Mouse (Mus musculus) CH12.LX (cell line): ENCODE data around the gene Lin9. TPM values are rescaled to one million over a fixed set of nuclear protein-coding genes. Genes with fewer than 3 reads are reported as not detected.
"Not testable (repeated sequence)": the region's sequence is repeated elsewhere in the genome, so short reads cannot be mapped to it uniquely, and the experiment has no call there.

Experiments used
- DNase-seq: peaks from one replicate; pipeline ENCODE4 v3.0.0-alpha.2; 2013; ENCODE audit errors: extremely low read depth
- H3K27ac ChIP-seq: 2 replicates; pipeline ENCODE4 v1.5.1; 2012; ENCODE audit warnings: low read depth, mild to moderate bottlenecking, control low read depth, moderate library complexity; ENCODE audit not compliant: insufficient read depth
- H3K27me3 ChIP-seq: replicated peaks from 2 replicates; pipeline ENCODE3; 2012; ENCODE audit warnings: inconsistent platforms
- H3K36me3 ChIP-seq, 2 experiments: replicated peaks in 1 of 2; 2 replicates each; pipeline versions ENCODE3 to v1.6.1; 2012; ENCODE audit warnings: inconsistent platforms in 1 of 2, low read length in 1 of 2, mild to moderate bottlenecking in 1 of 2, mixed read lengths in 1 of 2, moderate library complexity in 1 of 2; ENCODE audit not compliant: control insufficient read depth in 1 of 2, insufficient read depth in 1 of 2
- H3K4me1 ChIP-seq, 2 experiments: 2 replicates each; pipeline ENCODE4 v1.6.1; 2012; ENCODE audit warnings: inconsistent platforms in 1 of 2, moderate library complexity in 1 of 2; ENCODE audit not compliant: insufficient read depth in 2 of 2, control insufficient read depth in 1 of 2
- H3K4me2 ChIP-seq: 2 replicates; pipeline ENCODE4 v1.6.1; 2012; ENCODE audit warnings: low read depth, mild to moderate bottlenecking, control low read depth; ENCODE audit not compliant: poor library complexity, insufficient read depth, severe bottlenecking
- H3K4me3 ChIP-seq, 3 experiments: fragments of 150-350 bp in 1 of 3; sonication (generic) in 1 of 3; replicated peaks in 1 of 3; 2 replicates each; pipeline versions ENCODE3 to v1.5.1; 2011 to 2012; ENCODE audit warnings: low read depth in 2 of 3, low read length in 2 of 3, mild to moderate bottlenecking in 2 of 3, moderate library complexity in 2 of 3, control low read depth in 1 of 3, improper control_type of control experiment in 1 of 3, inconsistent platforms in 1 of 3, mixed read lengths in 1 of 3; ENCODE audit not compliant: poor library complexity in 1 of 3
- H3K79me2 ChIP-seq: replicated peaks from 2 replicates; pipeline ENCODE4 v1.6.1; 2012; ENCODE audit warnings: mild to moderate bottlenecking, moderate library complexity; ENCODE audit not compliant: control insufficient read depth, poor library complexity, insufficient read depth, severe bottlenecking; ENCODE audit errors: extremely low read depth
- H3K9ac ChIP-seq: 2 replicates; pipeline ENCODE4 v1.6.1; 2012; ENCODE audit warnings: low read depth, mild to moderate bottlenecking, control low read depth, moderate library complexity; ENCODE audit not compliant: insufficient read depth
- H3K9me3 ChIP-seq: replicated peaks from 2 replicates; pipeline ENCODE3; 2012; ENCODE audit warnings: low read length, inconsistent platforms, mixed read lengths
- BHLHE40 ChIP-seq: IDR thresholded peaks from 2 replicates; pipeline ENCODE4 v1.6.1; 2011; ENCODE audit warnings: mild to moderate bottlenecking, low read depth, low read length, improper control_type of control experiment
- CHD2 ChIP-seq: IDR thresholded peaks from 2 replicates; pipeline ENCODE4 v1.6.1; 2011; ENCODE audit warnings: low read length, improper control_type of control experiment
- CTCF ChIP-seq, 2 experiments: IDR thresholded peaks in 1 of 2; conservative IDR thresholded peaks in 1 of 2; 2 replicates each; pipeline ENCODE4 v1.5.1; 2011 to 2012; ENCODE audit warnings: low read depth in 2 of 2, low read length in 2 of 2, improper control_type of control experiment in 1 of 2, inconsistent platforms in 1 of 2, mild to moderate bottlenecking in 1 of 2, moderate library complexity in 1 of 2
- E2F4 ChIP-seq: IDR thresholded peaks from 2 replicates; pipeline ENCODE4 v1.6.1; 2011; ENCODE audit warnings: low read depth, low read length, improper control_type of control experiment; ENCODE audit not compliant: insufficient replicate concordance
- ELF1 ChIP-seq: IDR thresholded peaks from 2 replicates; pipeline ENCODE4 v1.6.1; 2014; ENCODE audit warnings: low read depth, mild to moderate bottlenecking, inconsistent platforms, low read length, improper control_type of control experiment
- EP300 ChIP-seq: IDR thresholded peaks from 2 replicates; pipeline ENCODE4 v1.6.1; 2011; ENCODE audit warnings: low read length, improper control_type of control experiment
- ETS1 ChIP-seq: conservative IDR thresholded peaks from 2 replicates; pipeline ENCODE4 v1.6.1; 2012; ENCODE audit warnings: low read depth, mild to moderate bottlenecking, inconsistent platforms, low read length, improper control_type of control experiment, moderate library complexity
- IRF4 ChIP-seq: IDR thresholded peaks from 2 replicates; pipeline ENCODE4 v1.6.1; 2014; ENCODE audit warnings: low read depth, mild to moderate bottlenecking, inconsistent platforms, low read length, improper control_type of control experiment
- JUN ChIP-seq: IDR thresholded peaks from 2 replicates; pipeline ENCODE4 v1.6.1; 2011; ENCODE audit warnings: low read depth, mild to moderate bottlenecking, low read length, improper control_type of control experiment, moderate library complexity; ENCODE audit not compliant: insufficient read depth
- JUND ChIP-seq: conservative IDR thresholded peaks from 2 replicates; pipeline ENCODE4 v1.6.1; 2011; ENCODE audit warnings: low read depth, low read length, improper control_type of control experiment
- KAT2A ChIP-seq: IDR thresholded peaks from 2 replicates; pipeline ENCODE4 v1.6.1; 2012; ENCODE audit warnings: low read length, improper control_type of control experiment, inconsistent platforms; ENCODE audit not compliant: insufficient replicate concordance
- MAFK ChIP-seq: IDR thresholded peaks from 2 replicates; pipeline ENCODE4 v1.6.1; 2011; ENCODE audit warnings: low read length, improper control_type of control experiment; ENCODE audit not compliant: insufficient replicate concordance
- MAZ ChIP-seq: IDR thresholded peaks from 2 replicates; pipeline ENCODE4 v1.6.1; 2012; ENCODE audit warnings: low read depth, mild to moderate bottlenecking, inconsistent platforms, low read length, improper control_type of control experiment, moderate library complexity
- MEF2A ChIP-seq: IDR thresholded peaks from 2 replicates; pipeline ENCODE4 v1.6.1; 2014; ENCODE audit warnings: low read depth, mild to moderate bottlenecking, inconsistent platforms, low read length, improper control_type of control experiment, borderline replicate concordance
- MXI1 ChIP-seq: IDR thresholded peaks from 2 replicates; pipeline ENCODE4 v1.6.1; 2011; ENCODE audit warnings: mild to moderate bottlenecking, low read depth, low read length, improper control_type of control experiment
- MYC ChIP-seq: IDR thresholded peaks from 2 replicates; pipeline ENCODE4 v1.6.1; 2011; ENCODE audit warnings: low read depth, mild to moderate bottlenecking, improper control_type of control experiment, low read length
- RAD21 ChIP-seq: IDR thresholded peaks from 2 replicates; pipeline ENCODE4 v1.6.1; 2011; ENCODE audit warnings: low read depth, mild to moderate bottlenecking, low read length, improper control_type of control experiment, moderate library complexity
- RCOR1 ChIP-seq: conservative IDR thresholded peaks from 2 replicates; pipeline ENCODE4 v1.6.1; 2012; ENCODE audit warnings: low read depth, mild to moderate bottlenecking, inconsistent platforms, low read length, improper control_type of control experiment
- SIN3A ChIP-seq: IDR thresholded peaks from 2 replicates; pipeline ENCODE4 v1.6.1; 2012; ENCODE audit warnings: low read length, improper control_type of control experiment, inconsistent platforms
- SMC3 ChIP-seq: IDR thresholded peaks from 2 replicates; pipeline ENCODE4 v1.6.1; 2011; ENCODE audit warnings: low read depth, low read length, improper control_type of control experiment
- TCF12 ChIP-seq: IDR thresholded peaks from 2 replicates; pipeline ENCODE4 v1.6.1; 2014; ENCODE audit warnings: low read depth, mild to moderate bottlenecking, inconsistent platforms, low read length, improper control_type of control experiment
- ZC3H11A ChIP-seq: IDR thresholded peaks from 2 replicates; pipeline ENCODE4 v1.6.1; 2012; ENCODE audit warnings: low read depth, mild to moderate bottlenecking, inconsistent platforms, low read length, improper control_type of control experiment
- ZMIZ1 ChIP-seq: IDR thresholded peaks from 2 replicates; pipeline ENCODE4 v1.6.1; 2012; ENCODE audit warnings: low read depth, mild to moderate bottlenecking, inconsistent platforms, low read length, improper control_type of control experiment
- dilution Hi-C: fragments of 300-500 bp; cut with MboI; formaldehyde crosslinking; loops from 2 replicates; pipeline ENCODE4 v1.14.3; 2020; ENCODE audit warnings: low sequenced_read_pairs; ENCODE audit not compliant: extremely low pct_unique_long_range_greater_than_20kb, extremely low pct_ligation_motif_present
- in situ Hi-C: fragments of 300-500 bp; cut with MboI; formaldehyde crosslinking; loops from 3 replicates; pipeline ENCODE4 v1.14.3; 2019; ENCODE audit warnings: low sequenced_read_pairs, low pct_ligation_motif_present, low pct_unique_long_range_greater_than_20kb, mixed read lengths
- polyA plus RNA-seq: library from polyadenylated mRNA; unstranded; fragments of >175 nt; gene quantifications from 2 replicates; pipeline ENCODE4 v1.2.1, GENCODE M21; 2012; ENCODE audit warnings: low read depth; ENCODE audit not compliant: insufficient read length
- total RNA-seq, 2 experiments: library from RNA; depleted of rRNA; stranded (reverse); fragments of 300-350 nt in 1 of 2; fragments of >200 nt in 1 of 2; gene quantifications; 2 replicates each; pipeline ENCODE4 v1.2.3; 2012 to 2014

Lin9 gene
- total and polyA plus RNA-seq, 3 experiments = 7.6 to 24.5 (median 13.5) TPM

DNA sequence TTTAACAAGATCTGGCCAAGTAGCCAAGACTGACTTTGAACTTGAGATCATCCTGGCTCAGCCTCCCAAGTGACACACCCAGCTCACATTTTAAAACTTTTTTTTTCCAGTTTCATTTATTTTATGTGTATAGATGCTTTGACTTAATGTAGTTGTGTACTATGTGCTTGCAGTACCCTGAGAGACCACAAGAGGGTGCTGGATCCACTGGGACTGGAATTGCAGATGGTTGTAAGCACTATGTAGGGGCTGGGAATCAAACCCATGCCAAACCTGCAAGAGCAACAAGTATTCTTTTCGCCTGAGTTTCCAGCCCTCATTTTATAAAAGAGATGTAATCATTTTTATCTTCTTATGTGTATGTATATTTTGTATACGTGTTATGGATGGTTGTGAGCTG lies 17.0 kb upstream of the Lin9 start:
- dilution Hi-C loops = no loop called here
- Histone ChIP-seq H3K4me2 (no peak overlapping the region), H3K27ac (no peak overlapping the region), H3K27me3 (no peaks in the 10 kb centered on the region), H3K4me1 (peaks cover 6 to 11% of the 10 kb centered on the region in 2 experiments), H3K36me3 (no peaks in the 10 kb centered on the region), H3K9ac (no peak overlapping the region), H3K9me3 (peaks cover 8% of the 10 kb centered on the region), H3K4me3 (no peak overlapping the region), H3K79me2 (no peaks in the 10 kb centered on the region)
- in situ Hi-C loops = no loop called here
- TF ChIP-seq SMC3 (peak; percentile 41; the same call in 1 of the 2 replicates), JUN (no peak), CHD2 (no peak), RAD21 (peak; percentile 35), CTCF (conservative IDR thresholded peaks at IDR 0.05 in 1 of 2, IDR thresholded peaks at IDR 0.05 in 1 of 2; ENCODE audit: low read depth in 2 of 2, low read length in 2 of 2) (peak; percentile 49 to 64)
- DNase-seq = peak; percentile 23

DNA sequence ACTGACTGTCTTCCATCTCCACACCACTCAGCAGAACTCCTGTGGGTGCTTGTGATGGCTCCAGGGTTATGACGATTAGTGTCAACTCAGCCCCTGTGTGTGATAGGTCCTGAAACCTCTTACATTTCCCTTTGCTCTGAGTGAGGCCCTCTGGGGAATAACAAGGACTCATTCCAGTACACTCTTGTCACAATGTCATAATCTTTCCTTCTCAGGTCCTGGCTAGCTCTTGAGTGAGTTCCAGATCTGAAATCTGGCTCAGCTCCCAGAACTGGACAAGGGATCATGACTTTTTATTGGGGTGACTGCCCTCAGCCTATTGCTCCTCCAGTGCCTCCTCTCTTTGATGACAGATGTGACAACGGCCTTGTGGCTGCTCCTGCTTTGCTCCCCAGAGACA lies 14.8 kb upstream of the Lin9 start:
- dilution Hi-C loops (no loop called here), in situ Hi-C loops (no loop called here)
- H3K4me2 ChIP-seq = no peak overlapping the region; the same call in 1 of the 2 replicates
- DNase-seq = peak; percentile 77
- 0 out of 2 replicates have a peak, but pooled peaks have one; percentile 24 for TF ChIP-seq MXI1
- TF ChIP-seq ELF1 = 0 out of 2 replicates have a peak, but pooled peaks have one; percentile 22
- TF ChIP-seq MAZ = no peak
- peak; percentile 38; the same call in 1 of the 2 replicates for TF ChIP-seq MEF2A
- TF ChIP-seq JUND = peak; percentile 82
- peak; percentile 57 for TF ChIP-seq ETS1
- no peak for TF ChIP-seq MYC
- peak; percentile 75; the same call in 1 of the 2 replicates for TF ChIP-seq RCOR1
- TF ChIP-seq RAD21 = no peak; the same call in 1 of the 2 replicates
- TF ChIP-seq JUN = peak; percentile 82
- TF ChIP-seq SMC3 = peak; percentile 13; the same call in 1 of the 2 replicates
- TF ChIP-seq IRF4 = peak; percentile 93
- peak; percentile 43; the same call in 1 of the 2 replicates for TF ChIP-seq TCF12
- peak; percentile 68; the same call in 1 of the 2 replicates for TF ChIP-seq SIN3A
- TF ChIP-seq EP300 = peak; percentile 84
- TF ChIP-seq CHD2 = 0 out of 2 replicates have a peak, but pooled peaks have one; percentile 29
- TF ChIP-seq BHLHE40 = peak; percentile 41; the same call in 1 of the 2 replicates
- no peak for TF ChIP-seq ZMIZ1
- TF ChIP-seq MAFK = peak; percentile 76; the same call in 1 of the 2 replicates
- no peak for TF ChIP-seq E2F4
- TF ChIP-seq ZC3H11A = no peak
- TF ChIP-seq KAT2A = 0 out of 2 replicates have a peak, but pooled peaks have one; percentile 58
- no peak overlapping the region for H3K4me3 ChIP-seq
- no peak overlapping the region for H3K9ac ChIP-seq
- H3K4me1 ChIP-seq = peaks cover 6 to 11% of the 10 kb centered on the region in 2 experiments
- H3K27ac ChIP-seq = 0 out of 2 replicates have a peak overlapping the region, but pooled peaks have one; percentile 16
- peaks cover 8% of the 10 kb centered on the region for H3K9me3 ChIP-seq
- H3K36me3 ChIP-seq = no peaks in the 10 kb centered on the region
- H3K79me2 ChIP-seq = no peaks in the 10 kb centered on the region
- H3K27me3 ChIP-seq = no peaks in the 10 kb centered on the region

DNA sequence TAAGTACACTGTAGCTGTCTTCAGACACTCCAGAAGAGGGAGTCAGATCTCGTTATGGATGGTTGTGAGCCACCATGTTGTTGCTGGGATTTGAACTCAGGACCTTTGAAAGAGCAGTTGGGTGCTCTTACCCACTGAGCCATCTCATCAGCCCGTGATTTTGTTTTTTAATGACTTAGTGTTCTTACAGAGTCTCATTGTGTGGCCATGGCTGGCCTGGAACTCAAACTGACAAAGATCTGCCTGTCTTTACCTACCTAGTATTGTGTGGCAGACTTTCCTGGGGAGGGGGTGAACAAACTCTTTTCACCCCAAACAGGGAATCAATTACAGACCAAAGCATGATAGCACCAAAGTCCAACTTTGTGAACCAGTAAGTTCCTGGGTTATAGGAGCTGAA lies 3.2 kb upstream of the Lin9 start:
- DNase-seq, H3K4me3 ChIP-seq, H3K36me3 ChIP-seq, H3K4me2 ChIP-seq, H3K27me3 ChIP-seq, H3K9ac ChIP-seq, H3K79me2 ChIP-seq, H3K9me3 ChIP-seq, dilution Hi-C loops, H3K27ac ChIP-seq, in situ Hi-C loops: not testable (repeated sequence)
- peaks cover 5 to 20% of the 10 kb centered on the region in 2 experiments; a peak in 3 of 4 replicates for H3K4me1 ChIP-seq
